Mouse (Mus musculus) MEL (cell line): ENCODE data around the gene Ift88. TPM values are rescaled to one million over a fixed set of nuclear protein-coding genes. Genes with fewer than 3 reads are reported as not detected.

ENCODE experiments used
- DNase-seq: peaks from one replicate; pipeline ENCODE4 v3.0.0; 2011; ENCODE audit warnings: low read depth, low spot score
- H3K27ac ChIP-seq: 2 replicates; pipeline ENCODE4 v1.5.1; 2012; ENCODE audit warnings: low read depth, mild to moderate bottlenecking, control low read depth, low read length, moderate library complexity; ENCODE audit not compliant: control insufficient read depth
- H3K27me3 ChIP-seq, 2 experiments: fragments of 150-350 bp in 1 of 2; sonication (generic) in 1 of 2; 2 replicates each; pipeline ENCODE4 v1.6.1; 2012; ENCODE audit warnings: low read length in 2 of 2, mild to moderate bottlenecking in 2 of 2, improper control_type of control experiment in 1 of 2, moderate library complexity in 1 of 2; ENCODE audit not compliant: insufficient read depth in 2 of 2, control insufficient read depth in 1 of 2
- H3K36me3 ChIP-seq, 2 experiments: 2 replicates each; pipeline ENCODE4 v1.6.1; 2012 to 2014; ENCODE audit warnings: low read length in 2 of 2, improper control_type of control experiment in 1 of 2, inconsistent platforms in 1 of 2, mild to moderate bottlenecking in 1 of 2; ENCODE audit not compliant: insufficient read depth in 2 of 2, control insufficient read depth in 1 of 2
- H3K4me1 ChIP-seq, 2 experiments: fragments of 150-350 bp in 1 of 2; sonication (generic) in 1 of 2; 2 replicates each; pipeline ENCODE4 v1.6.1; 2012; ENCODE audit warnings: low read length in 2 of 2, improper control_type of control experiment in 1 of 2, mild to moderate bottlenecking in 1 of 2; ENCODE audit not compliant: insufficient read depth in 2 of 2, control insufficient read depth in 1 of 2
- H3K4me3 ChIP-seq, 2 experiments: fragments of 150-350 bp in 1 of 2; sonication (generic) in 1 of 2; 2 replicates each; pipeline ENCODE4 v1.5.1; 2012; ENCODE audit warnings: low read depth in 2 of 2, low read length in 2 of 2, mild to moderate bottlenecking in 2 of 2, moderate library complexity in 2 of 2, control low read depth in 1 of 2, improper control_type of control experiment in 1 of 2; ENCODE audit not compliant: control insufficient read depth in 1 of 2, insufficient read depth in 1 of 2
- H3K79me2 ChIP-seq: 2 replicates; pipeline ENCODE4 v1.6.1; 2012; ENCODE audit warnings: mild to moderate bottlenecking, low read length, moderate library complexity; ENCODE audit not compliant: control insufficient read depth, poor library complexity, insufficient read depth
- H3K9ac ChIP-seq: 2 replicates; pipeline ENCODE4 v1.6.1; 2012; ENCODE audit warnings: low read depth, mild to moderate bottlenecking, control low read depth, low read length, moderate library complexity; ENCODE audit not compliant: control insufficient read depth, poor library complexity, severe bottlenecking
- H3K9me3 ChIP-seq: fragments of 150-350 bp; sonication (generic); replicated peaks from 2 replicates; pipeline ENCODE4 v1.6.1; 2012; ENCODE audit warnings: mild to moderate bottlenecking, low read length, improper control_type of control experiment, moderate library complexity; ENCODE audit not compliant: insufficient read depth
- BHLHE40 ChIP-seq: IDR thresholded peaks from 2 replicates; pipeline ENCODE4 v1.6.1; 2012; ENCODE audit warnings: low read depth, mild to moderate bottlenecking, inconsistent platforms, low read length, improper control_type of control experiment, borderline replicate concordance
- CHD1 ChIP-seq: IDR thresholded peaks from 2 replicates; pipeline ENCODE4 v1.6.1; 2012; ENCODE audit warnings: low read depth, mild to moderate bottlenecking, inconsistent platforms, low read length, improper control_type of control experiment
- CHD2 ChIP-seq: IDR thresholded peaks from 2 replicates; pipeline ENCODE4 v1.6.1; 2011; ENCODE audit warnings: low read length, improper control_type of control experiment
- ETS1 ChIP-seq: IDR thresholded peaks from 2 replicates; pipeline ENCODE4 v1.6.1; 2012; ENCODE audit warnings: low read depth, mild to moderate bottlenecking, inconsistent platforms, low read length, improper control_type of control experiment, moderate library complexity
- GABPA ChIP-seq: IDR thresholded peaks from 2 replicates; pipeline ENCODE4 v1.6.1; 2012; ENCODE audit warnings: low read depth, mild to moderate bottlenecking, inconsistent platforms, low read length, improper control_type of control experiment, moderate library complexity
- GATA1 ChIP-seq: IDR thresholded peaks from 2 replicates; pipeline ENCODE4 v1.6.1; 2011; ENCODE audit warnings: low read depth, low read length, improper control_type of control experiment
- HCFC1 ChIP-seq: IDR thresholded peaks from 2 replicates; pipeline ENCODE4 v1.6.1; 2012; ENCODE audit warnings: low read depth, mild to moderate bottlenecking, inconsistent platforms, low read length, improper control_type of control experiment, moderate library complexity
- MAZ ChIP-seq: IDR thresholded peaks from 2 replicates; pipeline ENCODE4 v1.6.1; 2012; ENCODE audit warnings: low read depth, mild to moderate bottlenecking, inconsistent platforms, low read length, improper control_type of control experiment
- MYB ChIP-seq: IDR thresholded peaks from 2 replicates; pipeline ENCODE4 v1.6.1; 2011; ENCODE audit warnings: mild to moderate bottlenecking, low read depth, low read length, improper control_type of control experiment
- MYC ChIP-seq: IDR thresholded peaks from 2 replicates; pipeline ENCODE4 v1.6.1; 2011; ENCODE audit warnings: low read depth, mild to moderate bottlenecking, low read length, improper control_type of control experiment, moderate library complexity
- POLR2A ChIP-seq, 2 experiments: IDR thresholded peaks; 2 replicates each; pipeline ENCODE4 v1.6.1; 2011 to 2012; ENCODE audit warnings: low read length in 2 of 2, mild to moderate bottlenecking in 2 of 2, control low read depth in 1 of 2, improper control_type of control experiment in 1 of 2, low read depth in 1 of 2, moderate library complexity in 1 of 2; ENCODE audit not compliant: control insufficient read depth in 1 of 2, insufficient read depth in 1 of 2, poor library complexity in 1 of 2
- POLR2AphosphoS2 ChIP-seq: IDR thresholded peaks from 2 replicates; pipeline ENCODE4 v1.6.1; 2011; ENCODE audit warnings: low read length, improper control_type of control experiment
- RCOR1 ChIP-seq: IDR thresholded peaks from 2 replicates; pipeline ENCODE4 v1.6.1; 2012; ENCODE audit warnings: low read depth, mild to moderate bottlenecking, inconsistent platforms, low read length, improper control_type of control experiment
- TBP ChIP-seq: IDR thresholded peaks from 2 replicates; pipeline ENCODE4 v1.8.0; 2011; ENCODE audit warnings: low read depth, low read length, improper control_type of control experiment
- USF1 ChIP-seq: IDR thresholded peaks from 2 replicates; pipeline ENCODE4 v1.6.1; 2014; ENCODE audit warnings: low read depth, mild to moderate bottlenecking, inconsistent platforms, low read length, improper control_type of control experiment, moderate library complexity
- USF2 ChIP-seq, 2 experiments: IDR thresholded peaks; 2 replicates each; pipeline ENCODE4 v1.6.1; 2011 to 2012; ENCODE audit warnings: improper control_type of control experiment in 2 of 2, low read length in 2 of 2, borderline replicate concordance in 1 of 2, inconsistent platforms in 1 of 2, low read depth in 1 of 2, mild to moderate bottlenecking in 1 of 2; ENCODE audit not compliant: insufficient read depth in 1 of 2
- polyA plus RNA-seq, 2 experiments: library from polyadenylated mRNA; stranded (reverse) in 1 of 2; unstranded in 1 of 2; fragments of >175 nt in 1 of 2; fragments of >200 nt in 1 of 2; gene quantifications; 2 replicates each; pipeline versions ENCODE4 v1.2.1 to v1.2.4; 2012; ENCODE audit warnings: low replicate concordance in 2 of 2, low read depth in 1 of 2; ENCODE audit not compliant: insufficient read length in 2 of 2, insufficient read depth in 1 of 2, missing spikeins in 1 of 2
- total RNA-seq: library from RNA; depleted of rRNA; stranded (reverse); fragments of 300-350 nt; gene quantifications from 2 replicates; pipeline ENCODE4 v1.2.3, GENCODE M21; 2012

Gene Ift88
- total and polyA plus RNA-seq, 3 experiments: 2.4 to 5.1 TPM; not detected in 1

- peaks cover 0 to 7% of the 10 kb centered on the region in 2 experiments; a peak in 3 of 4 replicates for H3K36me3 ChIP-seq
- H3K79me2 ChIP-seq: no peaks in the 10 kb centered on the region
- H3K27me3 ChIP-seq: no peaks in the 10 kb centered on the region
- peaks cover 0 to 9% of the 10 kb centered on the region in 2 experiments; a peak in 2 of 4 replicates for H3K4me1 ChIP-seq
- no peak for DNase-seq
- H3K4me3 ChIP-seq: no peak overlapping the region
- no peak overlapping the region for H3K9ac ChIP-seq
- no peak for TF ChIP-seq USF1
- H3K9me3 ChIP-seq: no peaks in the 10 kb centered on the region
- no peak overlapping the region for H3K27ac ChIP-seq
Observed at GRCm38 (mm10) chr14:57376956-57377355, 46.9 kb upstream of the Ift88 start.

GRCm38 (mm10) chr14:57377531-57377930 lies 46.3 kb upstream of the Ift88 start:
- Histone ChIP-seq H3K27ac (no peak overlapping the region), H3K79me2 (no peaks in the 10 kb centered on the region), H3K9me3 (no peaks in the 10 kb centered on the region), H3K27me3 (no peaks in the 10 kb centered on the region), H3K9ac (no peak overlapping the region), H3K4me1 (peaks cover 0 to 9% of the 10 kb centered on the region in 2 experiments; a peak in 2 of 4 replicates), H3K4me3 (no peak overlapping the region), H3K36me3 (peaks cover 0 to 7% of the 10 kb centered on the region in 2 experiments; a peak in 3 of 4 replicates)
- no peak for DNase-seq
- TF ChIP-seq MYB (no peak), CHD1 (no peak), BHLHE40 (no peak), CHD2 (no peak)

- TF ChIP-seq CHD1 (no peak), GATA1 (0 out of 2 replicates have a peak, but pooled peaks have one; percentile 16)
Observed at GRCm38 (mm10) chr14:57385667-57386066, 38.2 kb upstream of the Ift88 start.

GRCm38 (mm10) chr14:57386758-57387561 lies 36.9 kb upstream of the Ift88 start:
- H3K79me2 ChIP-seq: no peaks in the 10 kb centered on the region
- peak overlapping the region; percentile 69 for H3K9ac ChIP-seq
- no peaks in the 10 kb centered on the region for H3K9me3 ChIP-seq
- peak overlapping the region; percentile 38 to 61 for H3K4me3 ChIP-seq
- peaks cover 17 to 33% of the 10 kb centered on the region in 2 experiments for H3K4me1 ChIP-seq
- peak; percentile 87 for DNase-seq
- no peaks in the 10 kb centered on the region for H3K27me3 ChIP-seq
- peak overlapping the region; percentile 84 for H3K27ac ChIP-seq
- peaks cover 0 to 28% of the 10 kb centered on the region in 2 experiments; a peak in 2 of 4 replicates for H3K36me3 ChIP-seq
- peak; percentile 55; the same call in 1 of the 2 replicates for TF ChIP-seq TBP
- 0 out of 2 replicates have a peak, but pooled peaks have one; percentile 32 for TF ChIP-seq RCOR1
- no peak for TF ChIP-seq USF2 (IDR thresholded peaks at IDR 0.05; ENCODE audit: borderline replicate concordance in 1 of 2, insufficient read depth in 1 of 2, low read depth in 1 of 2, low read length in 2 of 2)
- TF ChIP-seq GATA1: peak; percentile 66
- peak; percentile 56; the same call in 1 of the 2 replicates for TF ChIP-seq ETS1
- peak; percentile 27; the same call in 1 of the 2 replicates for TF ChIP-seq MYC
- peak; percentile 40; the same call in 1 of the 2 replicates for TF ChIP-seq HCFC1
- 0 out of 2 replicates have a peak, but pooled peaks have one; percentile 12 for TF ChIP-seq MYB
- TF ChIP-seq POLR2A (IDR thresholded peaks at IDR 0.05; ENCODE audit: control insufficient read depth in 1 of 2, insufficient read depth in 1 of 2, low read depth in 1 of 2, low read length in 2 of 2, poor library complexity in 1 of 2): peak in 1 of 2 experiments; percentile 67; a peak in 2 of 4 replicates
- 0 out of 2 replicates have a peak, but pooled peaks have one; percentile 7 for TF ChIP-seq BHLHE40
- no peak for TF ChIP-seq CHD1
- no peak for TF ChIP-seq GABPA
- no peak for TF ChIP-seq MAZ
- TF ChIP-seq POLR2AphosphoS2: no peak

More at GRCm38 (mm10) chr14:57385667-57386066, 38.2 kb upstream of the Ift88 start:
- H3K27me3 ChIP-seq: no peaks in the 10 kb centered on the region
- H3K9ac ChIP-seq: no peak overlapping the region
- peaks cover 10 to 26% of the 10 kb centered on the region in 2 experiments for H3K4me1 ChIP-seq
- DNase-seq: no peak
- H3K4me3 ChIP-seq: no peak overlapping the region
- peaks cover 0 to 19% of the 10 kb centered on the region in 2 experiments; a peak in 3 of 4 replicates for H3K36me3 ChIP-seq
- peak overlapping the region; percentile 15; the same call in 1 of the 2 replicates for H3K27ac ChIP-seq
- no peaks in the 10 kb centered on the region for H3K79me2 ChIP-seq
- no peaks in the 10 kb centered on the region for H3K9me3 ChIP-seq
